Mouse (Mus musculus) ES-Bruce4 (cell line): ENCODE data around the gene Cryl1.

Experiments used
- CTCF ChIP-seq: IDR thresholded peaks from one replicate; pipeline ENCODE4 v1.8.1; 2011; ENCODE audit warnings: low read depth, low read length
- EP300 ChIP-seq: IDR thresholded peaks from 2 replicates; pipeline ENCODE4 v1.6.1; 2011; ENCODE audit warnings: low read depth, low read length; ENCODE audit not compliant: insufficient read depth
- POLR2A ChIP-seq: IDR thresholded peaks from one replicate; pipeline ENCODE4 v1.8.1; 2011; ENCODE audit warnings: low read length; ENCODE audit not compliant: insufficient read depth

GRCm38 (mm10) chr14:57259341-57259740 lies 139.0 kb downstream of the Cryl1 start:
- no peak for TF ChIP-seq POLR2A
- no peak for TF ChIP-seq EP300
- no peak for TF ChIP-seq CTCF
